Mouse (Mus musculus) cerebellum, adult 2 months (tissue): ENCODE results near the gene Armc2.

Experiments
- CTCF ChIP-seq: fragments of 200-500 bp; IDR thresholded peaks from 2 replicates; pipeline ENCODE4 v1.5.1; 2011; ENCODE audit warnings: low read depth, mild to moderate bottlenecking, control low read depth, low read length, moderate library complexity, borderline replicate concordance; ENCODE audit not compliant: insufficient read depth
- POLR2A ChIP-seq: fragments of 200-500 bp; IDR thresholded peaks from 2 replicates; pipeline ENCODE4 v1.6.1; 2011; ENCODE audit warnings: low read length, control low read depth, borderline replicate concordance; ENCODE audit not compliant: insufficient read depth

DNA sequence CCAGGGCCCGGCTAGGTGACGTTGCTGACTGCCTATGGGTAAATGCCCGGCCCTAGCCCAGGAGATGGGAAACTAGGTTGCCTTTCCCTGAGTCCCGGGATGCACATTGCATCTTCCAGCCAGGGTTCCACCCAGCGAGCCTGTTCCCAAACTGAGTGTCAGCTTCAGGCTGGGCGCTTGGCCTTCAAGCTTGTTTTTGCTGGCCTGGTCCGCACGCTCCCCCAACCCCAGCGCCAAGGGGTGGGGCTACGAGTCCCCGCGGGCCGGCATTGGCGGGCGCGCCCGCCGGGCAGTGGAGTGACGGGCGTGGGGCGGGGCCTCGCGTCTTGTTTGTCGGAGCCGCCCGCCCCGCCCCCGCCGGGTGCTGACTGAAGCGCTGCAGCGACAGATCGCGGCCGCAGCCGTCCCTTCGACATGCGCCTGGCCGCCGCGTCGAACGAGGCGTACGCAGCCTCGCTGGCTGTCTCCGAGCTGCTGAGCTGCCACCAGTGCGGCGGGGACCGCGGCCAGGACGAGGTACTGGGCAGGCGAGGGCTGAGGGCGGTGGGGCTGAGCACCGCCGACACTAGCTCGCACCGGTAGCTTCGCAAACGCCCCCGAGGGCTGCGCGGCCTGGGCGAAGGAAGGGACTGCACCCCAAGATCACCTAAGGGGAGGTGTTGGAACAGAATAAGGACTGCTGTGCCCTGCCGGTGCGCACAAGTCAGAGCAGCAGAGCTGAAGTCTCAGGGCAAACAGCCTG, 131.0 kb downstream of the Armc2 start:
- peak; percentile 91 for TF ChIP-seq POLR2A
- no peak for TF ChIP-seq CTCF
